Mouse (Mus musculus): ENCODE measurements around the gene Otulin. TPM values are rescaled to one million over a fixed set of nuclear protein-coding genes. Genes with fewer than 3 reads are reported as not detected.

Otulin gene
- 43.0 and 43.1 TPM in 2 replicates for polyA plus RNA-seq (2012; rRNA removed)

DNA sequence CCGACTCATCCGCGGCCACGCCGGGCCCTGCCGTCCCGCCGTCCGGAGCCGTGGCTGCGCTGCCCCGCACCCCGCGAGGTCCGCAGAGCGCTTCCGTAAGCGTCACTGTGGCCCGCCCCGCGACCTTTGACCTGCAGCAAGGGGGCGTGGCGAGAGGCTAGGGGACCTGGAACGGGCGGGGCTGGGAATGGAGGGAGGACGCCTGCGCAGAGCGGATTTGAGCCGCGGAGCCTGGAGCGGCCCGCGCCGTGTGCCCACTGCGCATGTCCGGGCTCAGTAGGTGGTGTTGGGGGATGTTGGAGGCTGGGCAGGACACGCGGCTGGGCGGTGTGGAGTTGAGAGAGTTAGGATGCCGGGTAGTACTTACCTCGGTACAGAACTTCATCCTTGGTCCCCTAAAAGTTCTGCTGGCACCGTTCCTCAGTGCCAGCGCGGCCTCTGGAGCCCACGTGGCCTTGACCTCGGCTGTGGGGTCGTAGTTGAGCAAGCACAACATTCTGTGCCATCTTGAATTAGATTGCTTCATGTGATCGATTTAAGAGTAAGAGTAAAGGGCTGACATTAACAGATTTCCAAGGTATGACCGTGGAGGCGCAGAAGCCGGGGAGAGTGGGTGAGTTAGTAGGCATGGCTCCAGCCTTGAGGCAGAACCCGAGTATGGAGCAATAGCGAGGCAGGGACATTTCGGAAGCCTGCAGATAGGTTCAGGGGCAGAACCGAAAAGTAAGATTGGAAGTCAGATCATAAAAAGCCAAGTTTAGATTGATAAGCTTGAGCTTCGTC is at the start of gene Otulin:
Gene Otulin, minus strand, starts transcription at position 93 of the 783 bp plus-strand sequence.
- Histone ChIP-seq H3K4me3 (ENCODE audit: control insufficient read depth, insufficient read depth, low read length) (peak within 1 kb of the TSS; percentile 59), H3K27me3 (ENCODE audit: control insufficient read depth, insufficient read depth, low read length) (no peaks in the 10 kb centered on the region), H3K4me1 (replicated peaks; ENCODE audit: control insufficient read depth, insufficient read depth, low read length) (peaks cover 25% of the 10 kb centered on the region), H3K27ac (ENCODE audit: control insufficient read depth, insufficient read depth, low read length) (no peak within 1 kb of the TSS), H3K36me3 (ENCODE audit: control insufficient read depth, insufficient read depth, low read length) (0 out of 2 replicates have a peak, but pooled peaks cover under 1% of the 10 kb centered on the region)
- TF ChIP-seq CTCF (IDR thresholded peaks at IDR 0.05; ENCODE audit: borderline replicate concordance, control insufficient read depth, extremely low read depth, insufficient read depth, low read length, poor library complexity) (peak; percentile 68; the same call in 1 of the 2 replicates), POLR2A (IDR thresholded peaks at IDR 0.05; ENCODE audit: control insufficient read depth, extremely low read depth, insufficient read depth, low read length, poor library complexity) (peak; percentile 94)
- WGBS, result 12% methylated on average over 56 of the region's 56 CpGs
- DNase-seq, result peak; percentile 99

DNA sequence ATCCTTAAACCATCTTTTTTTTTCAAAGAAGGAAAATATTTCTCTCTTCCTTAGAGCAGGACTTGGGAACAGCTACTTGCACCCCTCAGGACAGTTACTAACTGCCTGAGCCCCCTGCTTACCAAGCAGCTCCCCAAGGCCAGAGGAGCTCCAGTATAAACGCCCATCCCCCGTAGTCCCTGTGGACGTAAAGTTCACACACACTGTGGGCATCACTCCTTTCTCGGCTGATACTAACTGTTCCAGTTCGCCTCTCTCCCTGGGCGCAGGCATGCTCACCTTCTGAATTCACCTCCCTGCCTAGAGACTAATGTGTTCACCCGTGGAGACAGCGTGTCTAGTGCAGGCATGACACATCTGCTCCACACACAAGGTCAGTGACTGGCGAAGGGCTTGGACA is 48.0 kb upstream of the Otulin start:
- Histone ChIP-seq H3K27ac (ENCODE audit: control insufficient read depth, insufficient read depth, low read length) (no peak overlapping the region), H3K4me3 (ENCODE audit: control insufficient read depth, insufficient read depth, low read length) (no peak overlapping the region), H3K27me3 (ENCODE audit: control insufficient read depth, insufficient read depth, low read length) (no peaks in the 10 kb centered on the region), H3K36me3 (ENCODE audit: control insufficient read depth, insufficient read depth, low read length) (0 out of 2 replicates have a peak, but pooled peaks cover 3% of the 10 kb centered on the region), H3K4me1 (replicated peaks; ENCODE audit: control insufficient read depth, insufficient read depth, low read length) (peaks cover 34% of the 10 kb centered on the region)
- 91% methylated on average over 9 of the region's 9 CpGs for WGBS
- TF ChIP-seq POLR2A (IDR thresholded peaks at IDR 0.05; ENCODE audit: control insufficient read depth, extremely low read depth, insufficient read depth, low read length, poor library complexity) (no peak), CTCF (IDR thresholded peaks at IDR 0.05; ENCODE audit: borderline replicate concordance, control insufficient read depth, extremely low read depth, insufficient read depth, low read length, poor library complexity) (no peak)
- no peak for DNase-seq

DNA sequence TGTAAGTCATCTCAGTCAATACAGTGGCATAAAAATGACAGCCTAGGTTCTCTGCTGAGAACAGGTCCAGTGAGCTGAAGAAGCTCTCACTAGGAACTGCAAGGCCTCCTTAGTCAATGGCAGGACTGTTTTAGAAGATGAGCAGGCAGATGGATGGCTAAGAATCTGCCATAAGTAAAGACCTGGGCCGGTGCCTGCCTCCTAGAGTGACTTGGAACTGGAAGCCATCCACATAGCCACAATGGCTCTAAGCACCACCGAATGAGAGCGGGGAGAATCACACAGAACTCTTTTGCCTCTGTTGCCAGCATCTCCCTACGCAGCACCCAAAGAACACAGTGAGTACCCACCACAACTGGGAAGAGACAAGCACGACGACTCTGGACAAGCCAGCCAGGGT is 47.3 kb upstream of the Otulin start:
- H3K4me1 ChIP-seq (replicated peaks; ENCODE audit: control insufficient read depth, insufficient read depth, low read length), result peaks cover 37% of the 10 kb centered on the region
- TF ChIP-seq CTCF (IDR thresholded peaks at IDR 0.05; ENCODE audit: borderline replicate concordance, control insufficient read depth, extremely low read depth, insufficient read depth, low read length, poor library complexity) (no peak), POLR2A (IDR thresholded peaks at IDR 0.05; ENCODE audit: control insufficient read depth, extremely low read depth, insufficient read depth, low read length, poor library complexity) (no peak)
- 0 out of 2 replicates have a peak, but pooled peaks cover 3% of the 10 kb centered on the region for H3K36me3 ChIP-seq (ENCODE audit: control insufficient read depth, insufficient read depth, low read length)
- no peak overlapping the region for H3K27ac ChIP-seq (ENCODE audit: control insufficient read depth, insufficient read depth, low read length)
- 93% methylated on average over 6 of the region's 6 CpGs for WGBS
- no peak overlapping the region for H3K4me3 ChIP-seq (ENCODE audit: control insufficient read depth, insufficient read depth, low read length)
- DNase-seq, result no peak
- H3K27me3 ChIP-seq (ENCODE audit: control insufficient read depth, insufficient read depth, low read length), result no peaks in the 10 kb centered on the region

DNA sequence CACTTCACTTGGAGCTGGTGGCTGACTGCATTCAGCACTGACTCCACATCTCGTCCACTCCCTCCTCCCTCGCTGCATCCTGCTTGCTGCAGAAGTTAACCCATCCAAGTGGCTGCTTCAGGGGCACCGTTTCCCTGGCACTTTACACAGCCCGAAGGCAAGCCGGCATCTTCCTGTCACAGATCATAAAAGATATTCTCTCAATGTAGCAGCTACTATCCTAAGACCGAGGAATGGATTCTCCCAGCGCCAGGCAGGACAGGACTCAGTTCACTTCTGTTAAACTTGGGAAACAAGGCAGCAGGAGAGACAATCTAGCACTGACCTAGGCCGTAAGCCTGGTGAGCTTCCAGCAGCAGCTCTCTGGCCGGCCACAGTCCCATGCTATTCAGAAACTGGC is 45.7 kb upstream of the Otulin start:
- no peak for DNase-seq
- H3K27me3 ChIP-seq (ENCODE audit: control insufficient read depth, insufficient read depth, low read length), result no peaks in the 10 kb centered on the region
- H3K27ac ChIP-seq (ENCODE audit: control insufficient read depth, insufficient read depth, low read length), result no peak overlapping the region
- H3K4me1 ChIP-seq (replicated peaks; ENCODE audit: control insufficient read depth, insufficient read depth, low read length), result peaks cover 47% of the 10 kb centered on the region
- H3K36me3 ChIP-seq (ENCODE audit: control insufficient read depth, insufficient read depth, low read length), result 0 out of 2 replicates have a peak, but pooled peaks cover 3% of the 10 kb centered on the region
- no peak for TF ChIP-seq CTCF (IDR thresholded peaks at IDR 0.05; ENCODE audit: borderline replicate concordance, control insufficient read depth, extremely low read depth, insufficient read depth, low read length, poor library complexity)
- H3K4me3 ChIP-seq (ENCODE audit: control insufficient read depth, insufficient read depth, low read length), result no peak overlapping the region
- WGBS, result 70% methylated on average over 9 of the region's 9 CpGs

DNA sequence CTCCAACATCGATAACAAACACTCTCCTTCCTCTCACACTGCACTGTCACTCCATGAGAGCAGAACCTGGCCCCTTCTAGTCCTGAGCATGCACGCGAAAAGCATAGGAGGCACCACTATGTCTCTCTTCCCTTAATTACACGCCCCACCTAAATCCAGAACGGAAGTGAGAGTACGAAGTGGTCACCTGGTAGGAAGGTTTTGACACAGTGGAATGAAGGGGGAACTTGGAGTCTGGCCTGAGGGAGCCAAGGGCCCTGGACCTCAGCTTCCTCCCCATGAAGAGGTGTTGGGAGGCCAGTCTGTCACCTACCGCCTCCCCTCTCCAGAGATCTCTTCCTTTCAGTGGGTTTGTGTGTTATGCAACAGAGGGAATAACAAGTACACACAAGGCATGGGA is 44.6 kb upstream of the Otulin start:
- TF ChIP-seq CTCF (IDR thresholded peaks at IDR 0.05; ENCODE audit: borderline replicate concordance, control insufficient read depth, extremely low read depth, insufficient read depth, low read length, poor library complexity) (no peak), POLR2A (IDR thresholded peaks at IDR 0.05; ENCODE audit: control insufficient read depth, extremely low read depth, insufficient read depth, low read length, poor library complexity) (no peak)
- Histone ChIP-seq H3K27ac (ENCODE audit: control insufficient read depth, insufficient read depth, low read length) (no peak overlapping the region), H3K4me3 (ENCODE audit: control insufficient read depth, insufficient read depth, low read length) (no peak overlapping the region), H3K36me3 (ENCODE audit: control insufficient read depth, insufficient read depth, low read length) (0 out of 2 replicates have a peak, but pooled peaks cover 3% of the 10 kb centered on the region), H3K4me1 (replicated peaks; ENCODE audit: control insufficient read depth, insufficient read depth, low read length) (peaks cover 46% of the 10 kb centered on the region), H3K27me3 (ENCODE audit: control insufficient read depth, insufficient read depth, low read length) (no peaks in the 10 kb centered on the region)
- 73% methylated on average over 7 of the region's 7 CpGs for WGBS
- DNase-seq, result no peak

DNA sequence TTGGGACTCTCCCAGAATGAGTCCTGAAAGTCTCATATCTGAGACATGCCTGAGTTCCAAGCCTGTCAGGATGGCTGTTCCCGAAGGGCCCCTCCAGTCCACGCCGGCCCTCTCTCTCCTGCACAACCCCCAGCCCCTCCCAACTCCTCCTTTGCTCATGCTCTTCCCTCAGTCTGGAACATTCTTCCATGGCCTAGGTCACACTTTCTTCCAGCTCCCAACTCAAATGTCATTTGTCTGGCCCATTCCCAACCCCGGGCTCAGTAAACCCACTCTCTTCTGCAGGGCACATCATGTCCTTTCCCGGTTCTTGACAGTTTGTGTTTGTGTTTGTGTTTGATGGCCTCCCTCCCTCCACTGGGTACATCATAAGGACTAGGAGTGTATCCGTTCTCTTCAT is 43.5 kb upstream of the Otulin start:
- Histone ChIP-seq H3K4me3 (ENCODE audit: control insufficient read depth, insufficient read depth, low read length) (no peak overlapping the region), H3K27ac (ENCODE audit: control insufficient read depth, insufficient read depth, low read length) (no peak overlapping the region)

More for the DNA sequence above, 43.5 kb upstream of the Otulin start:
- no peak for DNase-seq
- TF ChIP-seq CTCF (IDR thresholded peaks at IDR 0.05; ENCODE audit: borderline replicate concordance, control insufficient read depth, extremely low read depth, insufficient read depth, low read length, poor library complexity) (no peak), POLR2A (IDR thresholded peaks at IDR 0.05; ENCODE audit: control insufficient read depth, extremely low read depth, insufficient read depth, low read length, poor library complexity) (no peak)
- no peaks in the 10 kb centered on the region for H3K27me3 ChIP-seq (ENCODE audit: control insufficient read depth, insufficient read depth, low read length)
- H3K4me1 ChIP-seq (replicated peaks; ENCODE audit: control insufficient read depth, insufficient read depth, low read length), result peaks cover 47% of the 10 kb centered on the region
- 96% methylated on average over 6 of the region's 6 CpGs for WGBS
- 0 out of 2 replicates have a peak, but pooled peaks cover 3% of the 10 kb centered on the region for H3K36me3 ChIP-seq (ENCODE audit: control insufficient read depth, insufficient read depth, low read length)
